Mouse (Mus musculus) cerebellum, adult 2 months (tissue): Measurements from ENCODE around the gene Ogdh. TPM values are rescaled to one million over a fixed set of nuclear protein-coding genes. Genes with fewer than 3 reads are reported as not detected.
"Not testable (repeated sequence)": the region's sequence is repeated elsewhere in the genome, so short reads cannot be mapped to it uniquely, and the experiment has no call there.

Experiments
- DNase-seq, 2 experiments: peaks; one replicate each; pipeline ENCODE4 v3.0.0; 2021
- H3K27ac ChIP-seq: fragments of 200-500 bp; 2 replicates; pipeline ENCODE4 v1.5.1; 2012; ENCODE audit warnings: low read length, control low read depth, inconsistent platforms; ENCODE audit not compliant: insufficient read depth
- H3K27me3 ChIP-seq: fragments of 200-500 bp; 2 replicates; pipeline ENCODE4 v1.6.1; 2012; ENCODE audit warnings: inconsistent platforms, mild to moderate bottlenecking, low read length, moderate library complexity; ENCODE audit not compliant: control insufficient read depth, insufficient read depth
- H3K4me1 ChIP-seq: fragments of 200-500 bp; 2 replicates; pipeline ENCODE4 v1.6.1; 2011; ENCODE audit warnings: low read length; ENCODE audit not compliant: control insufficient read depth, insufficient read depth
- H3K4me3 ChIP-seq: fragments of 200-500 bp; replicated peaks from 2 replicates; pipeline ENCODE3; 2011; ENCODE audit warnings: mild to moderate bottlenecking, low read depth, low read length, control low read depth; ENCODE audit not compliant: insufficient read depth
- CTCF ChIP-seq: fragments of 200-500 bp; IDR thresholded peaks from 2 replicates; pipeline ENCODE4 v1.5.1; 2011; ENCODE audit warnings: low read depth, mild to moderate bottlenecking, control low read depth, low read length, moderate library complexity, borderline replicate concordance; ENCODE audit not compliant: insufficient read depth
- POLR2A ChIP-seq: fragments of 200-500 bp; IDR thresholded peaks from 2 replicates; pipeline ENCODE4 v1.6.1; 2011; ENCODE audit warnings: low read length, control low read depth, borderline replicate concordance; ENCODE audit not compliant: insufficient read depth
- WGBS: fragments of 180-500 bp; shearing (Covaris S2); methylation state at CpG from one replicate; pipeline ENCODE4 v1.1.7; 2018; 5-methylcytosine and 5-hydroxymethylcytosine counted together
- polyA plus RNA-seq: library from polyadenylated mRNA; depleted of rRNA; stranded (reverse); fragments of >200 nt; gene quantifications from 2 replicates; pipeline ENCODE4 v1.2.3, GENCODE M21; 2012

Ogdh gene
- polyA plus RNA-seq, 1 experiment, result 235 TPM

- 98% methylated on average over 5 of the region's 5 CpGs for WGBS
- no peak overlapping the region for H3K27ac ChIP-seq
- no peak overlapping the region for H3K4me3 ChIP-seq
- H3K4me1 ChIP-seq, result peaks cover 14% of the 10 kb centered on the region
- DNase-seq, result no peak
- H3K27me3 ChIP-seq, result no peaks in the 10 kb centered on the region
- TF ChIP-seq CTCF, result no peak
- no peak for TF ChIP-seq POLR2A
Measured at GRCm38 (mm10) chr11:6349586-6349985, 58.2 kb downstream of the Ogdh start.

GRCm38 (mm10) chr11:6355106-6355505 is 63.7 kb downstream of the Ogdh start:
- H3K4me3 ChIP-seq, result no peak overlapping the region
- H3K4me1 ChIP-seq, result no peaks in the 10 kb centered on the region
- 78% methylated on average over 4 of the region's 4 CpGs for WGBS
- H3K27me3 ChIP-seq, result no peaks in the 10 kb centered on the region
- TF ChIP-seq CTCF, result no peak
- no peak for TF ChIP-seq POLR2A
- no peak for DNase-seq
- no peak overlapping the region for H3K27ac ChIP-seq

- Histone ChIP-seq H3K27me3 (no peaks in the 10 kb centered on the region), H3K4me3 (no peak overlapping the region), H3K4me1 (no peaks in the 10 kb centered on the region), H3K27ac (no peak overlapping the region)
- TF ChIP-seq POLR2A (no peak), CTCF (no peak)
- 91% methylated on average over 9 of the region's 9 CpGs for WGBS
- DNase-seq, result no peak
Measured at GRCm38 (mm10) chr11:6364581-6365275, 73.3 kb downstream of the Ogdh start.

GRCm38 (mm10) chr11:6365885-6366284 is 74.5 kb downstream of the Ogdh start:
- H3K4me3 ChIP-seq, result no peak overlapping the region
- H3K4me1 ChIP-seq, result no peaks in the 10 kb centered on the region
- no peaks in the 10 kb centered on the region for H3K27me3 ChIP-seq
- WGBS, result 10% methylated on average over 11 of the region's 11 CpGs
- peak; percentile 75 to 77 for DNase-seq
- H3K27ac ChIP-seq, result no peak overlapping the region
- TF ChIP-seq POLR2A, result no peak
- TF ChIP-seq CTCF, result peak; percentile 94

- WGBS, result 76% methylated on average over 6 of the region's 6 CpGs
- H3K4me3 ChIP-seq, result no peak overlapping the region
Measured at GRCm38 (mm10) chr11:6366434-6366833, 75.0 kb downstream of the Ogdh start.

GRCm38 (mm10) chr11:6367156-6367555 is 75.7 kb downstream of the Ogdh start:
- Histone ChIP-seq H3K4me1 (no peaks in the 10 kb centered on the region), H3K27me3 (no peaks in the 10 kb centered on the region), H3K4me3 (no peak overlapping the region), H3K27ac (no peak overlapping the region)
- TF ChIP-seq CTCF (no peak), POLR2A (no peak)
- WGBS, result 84% methylated on average over 4 of the region's 4 CpGs
- DNase-seq, result no peak

More at GRCm38 (mm10) chr11:6366434-6366833, 75.0 kb downstream of the Ogdh start:
- no peaks in the 10 kb centered on the region for H3K4me1 ChIP-seq
- H3K27ac ChIP-seq, result no peak overlapping the region
- TF ChIP-seq POLR2A, result no peak
- no peak for TF ChIP-seq CTCF
- no peak for DNase-seq
- H3K27me3 ChIP-seq, result no peaks in the 10 kb centered on the region

GRCm38 (mm10) chr11:6367986-6368385 is 76.6 kb downstream of the Ogdh start:
- H3K4me3 ChIP-seq, H3K27me3 ChIP-seq, H3K4me1 ChIP-seq, DNase-seq, H3K27ac ChIP-seq: not testable (repeated sequence)
- WGBS, result 79% methylated on average over 5 of the region's 5 CpGs

GRCm38 (mm10) chr11:6371376-6372155 is 80.1 kb downstream of the Ogdh start:
- no peaks in the 10 kb centered on the region for H3K27me3 ChIP-seq
- 88% methylated on average over 11 of the region's 11 CpGs for WGBS
- H3K4me3 ChIP-seq, result no peak overlapping the region
- TF ChIP-seq POLR2A, result no peak
- no peak for TF ChIP-seq CTCF
- H3K27ac ChIP-seq, result no peak overlapping the region
- DNase-seq, result no peak
- H3K4me1 ChIP-seq, result no peaks in the 10 kb centered on the region
